Mouse (Mus musculus): ENCODE data around the gene Gng7. TPM values are rescaled to one million over a fixed set of nuclear protein-coding genes. Genes with fewer than 3 reads are reported as not detected.

Gene Gng7
- total and polyA plus RNA-seq, 3 experiments, result 0.24 to 0.47 TPM; not detected in 1

- TF ChIP-seq ZKSCAN1 (IDR thresholded peaks at IDR 0.05; ENCODE audit: borderline replicate concordance, low read depth, low read length) (no peak), ZMIZ1 (IDR thresholded peaks at IDR 0.05; ENCODE audit: low read depth, low read length) (peak; percentile 76), E2F4 (IDR thresholded peaks at IDR 0.05; ENCODE audit: insufficient replicate concordance, low read depth, low read length) (no peak), POLR2A (IDR thresholded peaks at IDR 0.05; ENCODE audit: low read depth, low read length) (peak; percentile 76), BHLHE40 (IDR thresholded peaks at IDR 0.05; ENCODE audit: low read depth, low read length) (no peak), GABPA (IDR thresholded peaks at IDR 0.05; ENCODE audit: insufficient replicate concordance, low read depth, low read length) (no peak; the same call in 1 of the 2 replicates), MXI1 (IDR thresholded peaks at IDR 0.05; ENCODE audit: low read depth, low read length) (peak; percentile 79), NRF1 (IDR thresholded peaks at IDR 0.05; ENCODE audit: low read depth, low read length) (peak; percentile 57), USF1 (IDR thresholded peaks at IDR 0.05; ENCODE audit: low read depth, low read length) (no peak), ELF1 (IDR thresholded peaks at IDR 0.05; ENCODE audit: low read depth, low read length) (peak; percentile 47; the same call in 1 of the 2 replicates), SMC3 (IDR thresholded peaks at IDR 0.05; ENCODE audit: low read depth, low read length) (no peak), SIN3A (IDR thresholded peaks at IDR 0.05; ENCODE audit: low read length) (no peak), RAD21 (IDR thresholded peaks at IDR 0.05; ENCODE audit: low read depth, low read length) (no peak), JUND (conservative IDR thresholded peaks at IDR 0.05; ENCODE audit: low read depth, low read length) (no peak), KAT2A (IDR thresholded peaks at IDR 0.05; ENCODE audit: insufficient replicate concordance, low read length) (peak; percentile 81; the same call in 1 of the 2 replicates), USF2 (conservative IDR thresholded peaks at IDR 0.05; ENCODE audit: low read depth, low read length) (no peak), TCF12 (IDR thresholded peaks at IDR 0.05; ENCODE audit: low read depth, low read length) (peak; percentile 70), JUN (IDR thresholded peaks at IDR 0.05; ENCODE audit: insufficient read depth, low read depth, low read length) (no peak), TBP (conservative IDR thresholded peaks at IDR 0.05; ENCODE audit: low read depth, low read length) (peak; percentile 60; the same call in 1 of the 2 replicates), CHD2 (IDR thresholded peaks at IDR 0.05; ENCODE audit: low read length) (0 out of 2 replicates have a peak, but pooled peaks have one; percentile 17)
Observed at GRCm38 (mm10) chr10:80917779-80918434, 96.8 kb downstream of the Gng7 start, which contains the start of gene Lmnb2 (continued).

GRCm38 (mm10) chr10:80917336-80917778, 97.4 kb downstream of the Gng7 start:
- no peaks in the 10 kb centered on the region for H3K79me2 ChIP-seq (replicated peaks; ENCODE audit: control insufficient read depth, extremely low read depth, insufficient read depth, poor library complexity, severe bottlenecking)
- in situ Hi-C loops (cut with MboI; ENCODE audit: low pct_ligation_motif_present, low pct_unique_long_range_greater_than_20kb, low sequenced_read_pairs), result no loop called here
- no peak for DNase-seq (ENCODE audit: extremely low read depth)
- dilution Hi-C loops (cut with MboI; ENCODE audit: extremely low pct_ligation_motif_present, extremely low pct_unique_long_range_greater_than_20kb, low sequenced_read_pairs), result no loop called here
- peak overlapping the region; percentile 52 for H3K9ac ChIP-seq (ENCODE audit: insufficient read depth, low read depth)
- H3K4me3 ChIP-seq (replicated peaks in 1 of 3; ENCODE audit: low read depth in 2 of 3, low read length in 2 of 3, poor library complexity in 1 of 3), result peak overlapping the region; percentile 81 to 95 (median 94)
- peaks cover 25% of the 10 kb centered on the region for H3K27me3 ChIP-seq (replicated peaks)
- H3K27ac ChIP-seq (ENCODE audit: insufficient read depth, low read depth), result no peak overlapping the region
- no peaks in the 10 kb centered on the region for H3K9me3 ChIP-seq (replicated peaks; ENCODE audit: low read length)
- TF ChIP-seq ELF1 (IDR thresholded peaks at IDR 0.05; ENCODE audit: low read depth, low read length), result peak; percentile 28; the same call in 1 of the 2 replicates
- no peak for TF ChIP-seq GABPA (IDR thresholded peaks at IDR 0.05; ENCODE audit: insufficient replicate concordance, low read depth, low read length)
- TF ChIP-seq JUND (conservative IDR thresholded peaks at IDR 0.05; ENCODE audit: low read depth, low read length), result no peak
- H3K4me1 ChIP-seq (ENCODE audit: control insufficient read depth in 1 of 2, insufficient read depth in 2 of 2), result peaks cover 5 to 16% of the 10 kb centered on the region in 2 experiments; a peak in 2 of 4 replicates
- H3K36me3 ChIP-seq (replicated peaks in 1 of 2; ENCODE audit: control insufficient read depth in 1 of 2, insufficient read depth in 1 of 2, low read length in 1 of 2), result peaks cover 0 to 37% of the 10 kb centered on the region in 2 experiments
- peak overlapping the region; percentile 80 for H3K4me2 ChIP-seq (ENCODE audit: insufficient read depth, low read depth, poor library complexity, severe bottlenecking)

Measured in CH12.LX (cell line).